Mouse (Mus musculus) embryonic facial prominence, embryonic 11.5 days (tissue): ENCODE data around the gene Sec24b. TPM values are rescaled to one million over a fixed set of nuclear protein-coding genes. Genes with fewer than 3 reads are reported as not detected.

ENCODE experiments used
- ATAC-seq: fragments of 200-750 bp; cut with Nextera tagmentation; replicated peaks from 2 replicates; pipeline ENCODE4 v1.8.0; 2017; ENCODE audit warnings: low read depth; ENCODE audit not compliant: insufficient number of reproducible peaks, low FRiP score, low TSS enrichment
- DNase-seq: peaks from one replicate; pipeline ENCODE4 v3.0.0-alpha.2; 2015; ENCODE audit warnings: low spot score
- H3K27ac ChIP-seq: fragments of 300-500 bp; sonication (generic); replicated peaks from 2 replicates; pipeline ENCODE4 v1.5.1; 2014; ENCODE audit warnings: mild to moderate bottlenecking, low read depth, low read length, control low read depth
- H3K27me3 ChIP-seq: fragments of 300-500 bp; sonication (generic); 2 replicates; pipeline ENCODE4 v1.6.1; 2014; ENCODE audit warnings: mild to moderate bottlenecking, low read length, moderate library complexity, mixed read lengths; ENCODE audit not compliant: control insufficient read depth, insufficient read depth
- H3K36me3 ChIP-seq: fragments of 300-500 bp; sonication (generic); replicated peaks from 2 replicates; pipeline ENCODE4 v1.6.1; 2014; ENCODE audit warnings: low read depth, mild to moderate bottlenecking, low read length, moderate library complexity, mixed read lengths; ENCODE audit not compliant: control insufficient read depth, insufficient read depth
- H3K4me1 ChIP-seq: fragments of 300-500 bp; sonication (generic); 2 replicates; pipeline ENCODE4 v1.6.1; 2014; ENCODE audit warnings: low read length, mixed read lengths; ENCODE audit not compliant: control insufficient read depth, insufficient read depth
- H3K4me2 ChIP-seq: fragments of 300-500 bp; sonication (generic); 2 replicates; pipeline ENCODE4 v1.6.1; 2014; ENCODE audit warnings: low read depth, mild to moderate bottlenecking, control low read depth, low read length, moderate library complexity
- H3K4me3 ChIP-seq: fragments of 300-500 bp; sonication (generic); 2 replicates; pipeline ENCODE4 v1.5.1; 2014; ENCODE audit warnings: low read depth, low read length, control low read depth
- H3K9ac ChIP-seq: fragments of 300-500 bp; sonication (generic); replicated peaks from 2 replicates; pipeline ENCODE4 v1.6.1; 2014; ENCODE audit warnings: mild to moderate bottlenecking, control low read depth, low read length
- H3K9me3 ChIP-seq: fragments of 300-500 bp; sonication (generic); replicated peaks from 2 replicates; pipeline ENCODE4 v1.6.1; 2016; ENCODE audit warnings: mild to moderate bottlenecking, low read length, inconsistent platforms, mixed read lengths; ENCODE audit not compliant: control insufficient read depth
- WGBS: fragments of 180-500 bp; shearing (Covaris S2); extraction: QIAGEN DNeasy Blood & Tissue Kit; methylation state at CpG from one replicate; pipeline ENCODE4 v1.1.7; 2014; 5-methylcytosine and 5-hydroxymethylcytosine counted together
- polyA plus RNA-seq: library from polyadenylated mRNA; unstranded; fragments of >200 nt; fragmentation: Nextera tagmentation; extraction: Ambion mirVana; gene quantifications from 2 replicates; pipeline ENCODE4 v1.2.1, GENCODE M21; 2014

Gene Sec24b
- polyA plus RNA-seq, 1 experiment from 2014 or later, result 24.8 TPM

DNA sequence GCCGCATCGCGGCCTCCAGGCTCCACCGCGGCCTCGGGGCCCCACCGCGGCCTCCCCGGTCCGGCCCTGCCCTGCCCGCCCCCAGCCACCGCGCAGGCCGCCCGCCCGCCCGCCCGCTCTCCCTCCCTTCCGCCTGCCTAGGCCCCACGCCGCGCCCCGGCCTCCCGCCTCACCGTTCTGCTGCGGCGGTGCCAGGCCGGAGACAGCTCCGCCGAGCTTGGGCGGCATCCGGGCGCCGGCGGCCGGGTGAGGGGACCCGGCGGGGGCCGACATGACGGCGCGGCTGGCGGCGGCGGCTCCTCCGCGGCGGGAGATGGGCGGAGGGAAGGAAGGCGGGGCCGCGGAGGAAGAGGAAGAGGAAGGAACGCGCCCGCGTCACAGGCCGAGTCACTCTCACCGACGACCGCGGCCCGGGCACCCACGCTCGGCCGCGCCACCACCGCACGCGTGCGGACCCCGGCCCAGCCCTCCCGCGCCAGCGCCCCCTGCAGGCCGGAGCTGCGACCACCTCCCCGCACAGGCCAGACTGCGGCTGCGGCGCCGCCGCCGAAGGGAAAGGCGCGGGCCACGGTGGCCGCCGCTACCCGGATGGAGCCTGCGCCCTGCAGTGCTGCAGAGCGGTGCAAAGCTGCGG, 840 bp downstream of the Sec24b start:
- no peaks in the 10 kb centered on the region for H3K9me3 ChIP-seq
- H3K27ac ChIP-seq, result peak overlapping the region; percentile 96
- 0% methylated on average over 52 of the region's 92 CpGs for WGBS
- H3K27me3 ChIP-seq, result no peaks in the 10 kb centered on the region
- no peaks in the 10 kb centered on the region for H3K36me3 ChIP-seq
- H3K4me1 ChIP-seq, result no peaks in the 10 kb centered on the region
- peak overlapping the region; percentile 96 for H3K4me3 ChIP-seq
- peak overlapping the region; percentile 63 for H3K4me2 ChIP-seq
- DNase-seq, result peak; percentile 85
- peak; percentile 95 for ATAC-seq
- H3K9ac ChIP-seq, result peak overlapping the region; percentile 97

DNA sequence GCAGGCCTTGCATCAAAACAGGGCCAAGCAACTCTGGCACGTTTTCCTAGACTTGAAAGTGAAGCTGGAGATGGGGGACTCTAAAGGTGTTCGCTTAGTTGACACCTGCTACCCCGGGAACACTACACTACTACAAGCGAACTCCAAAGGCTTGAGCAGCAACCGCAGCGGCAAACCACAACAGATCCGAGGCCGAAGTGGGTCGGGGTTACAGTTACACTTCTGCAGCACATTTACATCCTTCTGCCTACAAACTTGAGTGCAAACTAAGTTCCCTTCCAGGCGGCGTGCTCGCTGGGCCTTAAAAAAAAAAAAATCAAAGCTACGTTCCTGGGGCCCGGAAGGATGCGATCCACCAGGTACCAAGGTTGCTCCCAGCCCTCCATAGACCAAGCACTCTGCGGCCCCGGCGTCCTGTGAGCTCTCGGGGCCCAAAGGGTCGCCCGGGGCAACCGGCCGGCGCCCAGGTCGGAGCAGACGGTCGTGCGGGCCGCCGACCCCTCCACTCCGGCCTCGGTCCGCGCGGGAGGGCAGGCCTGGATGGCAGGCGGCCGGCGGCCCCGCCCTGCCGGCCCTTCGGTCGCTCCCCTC, 1.5 kb downstream of the Sec24b start:
- DNase-seq, result peak; percentile 42
- ATAC-seq, result peak; percentile 57
- H3K27me3 ChIP-seq, result no peaks in the 10 kb centered on the region
- peak overlapping the region; percentile 97 for H3K9ac ChIP-seq
- H3K27ac ChIP-seq, result peak overlapping the region; percentile 96
- H3K9me3 ChIP-seq, result no peaks in the 10 kb centered on the region
- WGBS, result under 1% methylated on average over 41 of the region's 42 CpGs
- peak overlapping the region; percentile 96 for H3K4me3 ChIP-seq
- no peaks in the 10 kb centered on the region for H3K36me3 ChIP-seq
- no peaks in the 10 kb centered on the region for H3K4me1 ChIP-seq
- peak overlapping the region; percentile 63 for H3K4me2 ChIP-seq

DNA sequence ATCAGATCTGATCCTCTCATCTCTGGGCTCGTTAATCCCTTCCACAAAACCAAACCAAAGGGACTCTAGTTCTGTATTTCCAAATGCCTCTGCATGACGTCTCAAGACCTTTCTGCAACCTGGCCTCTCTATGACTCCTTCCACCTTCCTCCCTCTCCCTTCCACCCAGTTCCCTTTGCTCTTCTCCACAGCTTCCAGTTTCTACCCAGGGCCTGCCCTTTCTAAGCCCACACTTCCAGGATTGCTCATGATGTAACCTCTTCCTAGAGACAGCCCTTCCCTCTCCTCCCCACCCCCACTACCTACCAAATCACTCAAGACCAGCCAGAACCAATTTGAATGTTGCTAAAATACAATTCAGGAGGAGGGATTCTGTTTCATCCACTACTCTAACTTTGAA, 2.9 kb downstream of the Sec24b start:
- H3K27ac ChIP-seq, result no peak overlapping the region
- 71% methylated on average over 2 of the region's 2 CpGs for WGBS
- DNase-seq, result no peak
- no peaks in the 10 kb centered on the region for H3K9me3 ChIP-seq
- no peak overlapping the region for H3K9ac ChIP-seq
- H3K4me1 ChIP-seq, result no peaks in the 10 kb centered on the region
- H3K36me3 ChIP-seq, result no peaks in the 10 kb centered on the region
- no peak overlapping the region for H3K4me3 ChIP-seq
- no peaks in the 10 kb centered on the region for H3K27me3 ChIP-seq
- H3K4me2 ChIP-seq, result no peak overlapping the region
- no peak for ATAC-seq

DNA sequence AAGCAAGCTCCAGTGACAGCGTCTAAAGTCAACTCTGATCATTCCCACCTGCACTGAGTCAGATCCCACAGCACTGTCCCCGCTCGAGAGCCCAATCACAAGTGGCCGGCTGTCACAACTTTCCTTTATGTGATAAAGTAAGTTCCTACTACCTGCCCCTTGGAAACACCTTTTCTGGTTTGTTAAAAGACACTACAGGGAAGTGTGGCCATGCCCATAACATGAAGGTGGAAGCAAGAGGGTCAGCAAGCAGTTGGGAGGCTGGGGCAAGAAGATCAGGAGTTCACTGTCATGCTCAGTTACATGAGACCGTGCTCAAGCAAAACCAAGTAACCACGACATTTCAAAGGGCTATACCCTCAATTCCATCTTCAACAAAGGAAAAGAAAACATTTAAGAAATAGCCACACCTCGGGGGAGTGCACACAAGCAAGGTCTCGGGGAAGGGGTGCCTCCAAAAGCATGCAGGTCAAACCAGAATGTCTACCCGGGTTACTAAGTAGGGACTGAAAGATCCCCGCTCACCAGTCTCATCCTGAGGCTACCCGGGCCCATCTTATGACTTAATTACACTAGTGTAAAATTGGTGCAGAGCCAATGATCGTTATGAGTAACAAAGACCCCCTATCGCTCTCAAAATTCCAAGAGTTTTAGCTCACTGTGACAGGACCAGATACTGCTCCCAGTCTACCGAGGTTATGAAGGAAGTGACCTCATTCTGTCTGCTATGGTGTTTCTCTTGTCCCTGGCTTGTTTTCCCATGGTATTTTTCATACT, 3.6 kb downstream of the Sec24b start:
- H3K9me3 ChIP-seq, result no peaks in the 10 kb centered on the region
- WGBS, result 77% methylated on average over 14 of the region's 14 CpGs
- no peak for DNase-seq
- no peaks in the 10 kb centered on the region for H3K4me1 ChIP-seq
- no peak overlapping the region for H3K9ac ChIP-seq
- H3K4me2 ChIP-seq, result no peak overlapping the region
- no peak for ATAC-seq
- H3K27ac ChIP-seq, result no peak overlapping the region
- H3K27me3 ChIP-seq, result no peaks in the 10 kb centered on the region
- no peaks in the 10 kb centered on the region for H3K36me3 ChIP-seq
- no peak overlapping the region for H3K4me3 ChIP-seq

DNA sequence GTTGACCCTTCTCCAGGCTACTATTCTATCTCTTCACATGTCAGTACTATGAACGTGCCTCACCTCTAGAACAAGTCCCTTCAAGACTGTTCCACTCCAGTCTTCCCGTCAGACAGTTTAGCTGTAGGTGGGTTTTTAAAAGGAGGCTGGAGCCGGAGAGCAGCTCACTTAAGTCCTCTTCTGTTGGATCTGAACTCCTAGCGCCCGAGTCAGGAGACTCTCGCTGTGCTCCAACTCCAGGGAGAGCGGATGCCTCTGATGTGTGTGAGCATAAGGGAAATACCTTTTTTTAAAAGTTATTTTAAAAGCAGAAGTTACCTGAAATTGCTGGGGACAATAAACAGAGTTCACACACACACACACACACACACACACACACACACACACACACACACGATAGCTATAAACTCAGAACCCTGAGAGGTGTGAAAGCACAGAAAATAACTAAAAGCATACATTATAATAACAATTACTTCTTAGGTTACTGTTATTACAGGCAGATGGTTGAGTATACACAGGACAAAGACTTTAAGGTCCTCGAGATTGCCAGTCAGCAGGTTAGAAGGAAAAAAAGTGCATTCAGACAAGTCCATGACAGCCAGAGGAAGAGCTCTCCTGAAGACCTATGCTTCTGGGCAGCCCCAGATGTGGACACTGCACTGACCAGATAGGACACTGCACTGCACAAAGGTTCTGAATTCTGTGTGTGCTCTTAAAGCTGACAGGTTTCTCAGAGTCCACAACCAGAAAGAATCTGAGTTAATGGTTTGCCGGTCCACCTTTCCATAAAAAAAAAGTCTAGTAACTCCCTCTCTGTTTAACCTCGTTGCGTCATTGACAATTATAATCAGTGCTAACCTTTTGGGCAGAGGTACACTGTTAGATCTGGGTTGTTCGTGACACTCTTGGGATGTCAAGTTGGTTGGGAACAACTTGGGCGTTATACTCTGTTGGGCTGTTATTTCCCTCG, 5.7 kb downstream of the Sec24b start:
- Histone ChIP-seq H3K9me3 (no peaks in the 10 kb centered on the region), H3K9ac (no peak overlapping the region), H3K4me3 (no peak overlapping the region), H3K27me3 (no peaks in the 10 kb centered on the region), H3K27ac (no peak overlapping the region), H3K36me3 (no peaks in the 10 kb centered on the region), H3K4me1 (no peaks in the 10 kb centered on the region), H3K4me2 (no peak overlapping the region)
- WGBS, result 85% methylated on average over 15 of the region's 15 CpGs
- ATAC-seq (no peak), DNase-seq (no peak)

DNA sequence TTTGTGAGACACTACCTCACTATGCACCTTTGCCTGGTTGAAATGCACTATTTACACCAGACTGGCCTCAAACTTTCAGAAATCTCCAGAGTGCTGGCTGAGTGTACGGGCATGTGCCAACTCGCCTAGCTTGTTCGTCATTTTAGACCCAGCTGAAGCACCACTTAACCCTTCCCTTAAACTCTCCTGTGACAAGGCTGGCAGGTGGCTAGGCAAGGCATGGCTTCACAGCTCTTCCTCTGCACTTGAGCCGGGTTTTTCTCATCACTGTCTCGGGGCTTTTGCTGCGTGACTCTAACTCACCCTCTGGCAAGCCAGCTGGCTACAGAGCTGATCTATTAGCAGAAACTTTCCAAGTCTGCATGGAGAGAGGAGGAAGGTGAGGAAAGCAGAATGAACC, 6.8 kb downstream of the Sec24b start:
- H3K9ac ChIP-seq, result no peak overlapping the region
- no peak overlapping the region for H3K4me2 ChIP-seq
- peak; percentile 7 for DNase-seq
- no peak for ATAC-seq
- no peaks in the 10 kb centered on the region for H3K4me1 ChIP-seq
- no peak overlapping the region for H3K27ac ChIP-seq
- H3K36me3 ChIP-seq, result no peaks in the 10 kb centered on the region
- H3K9me3 ChIP-seq, result no peaks in the 10 kb centered on the region
- H3K27me3 ChIP-seq, result no peaks in the 10 kb centered on the region
- no peak overlapping the region for H3K4me3 ChIP-seq
- 74% methylated on average over 6 of the region's 6 CpGs for WGBS

DNA sequence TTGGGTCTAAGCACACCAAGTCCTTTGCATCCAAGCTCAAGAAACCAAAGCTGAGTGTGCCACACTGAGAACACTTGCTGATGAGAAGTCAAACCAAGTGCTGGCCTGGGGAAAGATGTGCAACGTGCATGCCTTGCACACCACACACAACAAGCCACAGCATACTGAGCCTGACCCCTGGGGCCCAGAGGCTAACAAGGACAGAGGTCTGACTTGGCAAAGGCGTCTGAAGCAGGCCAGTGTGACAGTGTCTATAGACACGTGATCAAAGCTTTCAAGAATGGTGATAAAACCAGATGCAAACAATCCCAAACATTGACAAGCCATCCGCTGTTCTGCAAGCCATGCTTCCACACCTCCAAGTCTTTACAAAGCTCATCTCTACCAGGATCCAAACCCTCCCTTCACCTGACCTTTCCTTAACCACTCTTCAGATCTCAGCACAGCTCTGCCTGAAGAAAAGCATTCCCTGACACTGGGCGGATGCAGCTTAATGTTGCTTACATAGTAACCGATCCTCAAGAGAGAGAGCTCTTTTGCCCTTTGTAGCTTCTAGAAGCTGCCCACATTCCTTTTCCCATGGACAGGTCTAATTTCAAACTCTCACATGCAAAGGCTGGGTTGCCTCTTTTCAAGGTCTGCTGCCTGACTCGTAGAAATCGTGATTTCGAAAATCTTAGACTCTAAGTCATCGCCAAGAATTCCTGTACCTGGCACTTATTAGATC, 7.8 kb downstream of the Sec24b start:
- no peak overlapping the region for H3K9ac ChIP-seq
- no peak overlapping the region for H3K4me2 ChIP-seq
- ATAC-seq (no peak), DNase-seq (peak; percentile 37)
- no peaks in the 10 kb centered on the region for H3K9me3 ChIP-seq
- 57% methylated on average over 10 of the region's 10 CpGs for WGBS
- no peak overlapping the region for H3K27ac ChIP-seq
- H3K4me1 ChIP-seq, result no peaks in the 10 kb centered on the region
- no peaks in the 10 kb centered on the region for H3K27me3 ChIP-seq
- no peak overlapping the region for H3K4me3 ChIP-seq
- H3K36me3 ChIP-seq, result no peaks in the 10 kb centered on the region
